8 mouse cellular contexts compared by ENCODE assay signal in the genomic region with DNA sequence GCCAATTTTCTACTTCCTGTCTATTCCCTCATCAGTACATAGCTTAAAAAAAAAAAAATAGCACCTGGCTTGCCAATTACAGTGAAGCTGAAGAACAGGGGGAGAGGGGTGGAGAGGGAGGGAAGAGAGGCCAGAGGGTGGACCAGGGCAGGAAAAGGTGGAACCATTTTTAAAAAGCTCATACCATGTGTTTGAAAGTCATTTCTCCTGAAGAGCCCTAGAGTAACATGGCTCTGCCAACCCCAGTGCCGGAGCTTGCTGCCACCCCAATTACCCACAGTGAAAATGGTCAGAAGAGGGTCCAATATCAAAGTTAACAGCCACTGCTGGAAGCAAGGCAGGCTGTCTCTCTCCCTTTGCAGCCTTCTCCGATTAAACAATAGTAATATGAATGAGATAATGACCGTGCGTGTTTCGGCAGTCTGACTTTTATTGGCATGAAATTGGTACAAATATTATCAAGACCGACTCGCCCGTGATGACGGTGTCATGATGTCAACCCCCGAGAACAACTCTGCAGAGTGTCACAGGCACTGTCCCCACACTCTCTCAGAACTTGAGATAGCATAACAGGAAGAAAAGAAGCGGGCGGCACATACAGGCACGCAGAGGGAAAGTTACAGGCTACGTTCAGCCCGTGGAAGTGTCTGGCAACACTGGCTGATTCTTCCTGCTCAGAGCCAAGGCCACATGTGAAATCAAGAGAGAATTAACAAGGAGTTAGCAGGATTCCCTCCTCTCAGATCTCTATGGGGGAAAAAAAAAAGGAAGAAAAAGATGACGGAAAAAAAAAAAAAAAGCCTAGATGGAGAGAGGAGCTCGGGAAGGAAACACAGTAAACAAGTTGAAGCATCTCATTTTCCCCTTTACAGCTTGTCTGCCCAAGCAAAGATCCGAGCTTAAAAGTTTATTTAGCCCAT.
A peak's percentile ranks its signal among the peaks of the same experiment; 100 is the strongest.
DNase-seq lines count a peak whose midpoint lies in the region; ATAC-seq lines count a peak whose summit lies in the region.

No protein-coding gene starts in this region.

- peaks cover 25% of the 10 kb centered on the region for H3K4me1 ChIP-seq in erythroblast, embryonic 14.5 days (ENCODE audit: control insufficient read depth)

- H3K4me3 ChIP-seq in erythroblast, embryonic 14.5 days (replicated peaks): peak overlapping the region; percentile 63

- DNase-seq in ovary, postnatal 14 days (ENCODE audit: low spot score): peak; percentile 15
- DNase-seq in ovary, postnatal 36 days (ENCODE audit: low spot score): no peak
- DNase-seq in liver: peak; percentile 52
- peak; percentile 62 for DNase-seq in thymus, postnatal 4 days
- DNase-seq in cerebellum, adult 9-10 months: no peak

- ATAC-seq in hematopoietic stem cell, adult 5-6 weeks (replicated peaks in 1 of 2; ENCODE audit: insufficient read depth in 1 of 2, low FRiP score in 2 of 2, low TSS enrichment in 1 of 2, low read depth in 1 of 2, poor library complexity in 2 of 2, severe bottlenecking in 2 of 2): peak; percentile 39 to 44; a peak in 2 of 4 replicates
- ATAC-seq in monocyte, adult 5-6 weeks (replicated peaks; ENCODE audit: insufficient number of reproducible peaks, low FRiP score, low TSS enrichment, poor library complexity, severe bottlenecking): peak; percentile 37; the same call in 1 of the 2 replicates

- H3K27me3 ChIP-seq in erythroblast, embryonic 14.5 days (ENCODE audit: control insufficient read depth): no peaks in the 10 kb centered on the region

- H3K36me3 ChIP-seq in erythroblast, embryonic 14.5 days (ENCODE audit: control insufficient read depth): no peaks in the 10 kb centered on the region

- H3K9me3 ChIP-seq in erythroblast, embryonic 14.5 days (ENCODE audit: control insufficient read depth, low read length): no peaks in the 10 kb centered on the region

Comparison
In these comparisons a context has a peak if more than half of its experiments do, and no peak if none do; other contexts are left out.
1. DNase-seq: peak in ovary, postnatal 14 days (single experiment), liver (single experiment) and thymus, postnatal 4 days (single experiment); none in ovary, postnatal 36 days (single experiment) and cerebellum, adult 9-10 months (single experiment).